Mouse (Mus musculus): ENCODE data around the gene B430306N03Rik. TPM values are rescaled to one million over a fixed set of nuclear protein-coding genes. Genes with fewer than 3 reads are reported as not detected.
"Not testable (repeated sequence)": the region's sequence is repeated elsewhere in the genome, so short reads cannot be mapped to it uniquely, and the experiment has no call there.

B430306N03Rik gene
- polyA plus RNA-seq, 1 experiment from 2014 or later, result 0.04 TPM

- no peaks in the 10 kb centered on the region for H3K36me3 ChIP-seq (ENCODE audit: poor library complexity, severe bottlenecking)
- H3K4me2 ChIP-seq, result no peak within 1 kb of the TSS
- H3K9ac ChIP-seq, result no peak within 1 kb of the TSS
- no peaks in the 10 kb centered on the region for H3K27me3 ChIP-seq
- H3K9me3 ChIP-seq (replicated peaks), result no peaks in the 10 kb centered on the region
- WGBS, result 84% methylated on average over 5 of the region's 5 CpGs
- no peaks in the 10 kb centered on the region for H3K4me1 ChIP-seq
- ATAC-seq, result no peak
- H3K4me3 ChIP-seq, result no peak within 1 kb of the TSS
- no peak within 1 kb of the TSS for H3K27ac ChIP-seq
These were observed 30.3 kb downstream of the B430306N03Rik start, which contains the start of gene Trem2 for GRCm38 (mm10) chr17:48346231-48346630. Gene Trem2 (plus strand): TSS chr17:48346401.

GRCm38 (mm10) chr17:48346834-48347233 is 30.9 kb downstream of the B430306N03Rik start:
- no peaks in the 10 kb centered on the region for H3K27me3 ChIP-seq
- no peak for ATAC-seq
- H3K4me3 ChIP-seq, result no peak overlapping the region
- no peaks in the 10 kb centered on the region for H3K36me3 ChIP-seq (ENCODE audit: poor library complexity, severe bottlenecking)
- no peak overlapping the region for H3K27ac ChIP-seq
- no peak overlapping the region for H3K9ac ChIP-seq
- no peaks in the 10 kb centered on the region for H3K9me3 ChIP-seq (replicated peaks)
- WGBS, result 69% methylated on average over 4 of the region's 4 CpGs
- no peak overlapping the region for H3K4me2 ChIP-seq
- no peaks in the 10 kb centered on the region for H3K4me1 ChIP-seq

- H3K9ac ChIP-seq, result no peak overlapping the region
- H3K27ac ChIP-seq, result no peak overlapping the region
- no peaks in the 10 kb centered on the region for H3K9me3 ChIP-seq (replicated peaks)
- H3K36me3 ChIP-seq (ENCODE audit: poor library complexity, severe bottlenecking), result no peaks in the 10 kb centered on the region
- no peaks in the 10 kb centered on the region for H3K4me1 ChIP-seq
- 75% methylated on average over 2 of the region's 2 CpGs for WGBS
- no peak for ATAC-seq
- H3K4me2 ChIP-seq, result no peak overlapping the region
- H3K27me3 ChIP-seq, result no peaks in the 10 kb centered on the region
- no peak overlapping the region for H3K4me3 ChIP-seq
These were observed 31.3 kb downstream of the B430306N03Rik start for GRCm38 (mm10) chr17:48347287-48347686.

- no peak overlapping the region for H3K4me2 ChIP-seq
- H3K36me3 ChIP-seq (ENCODE audit: poor library complexity, severe bottlenecking), result no peaks in the 10 kb centered on the region
- no peak overlapping the region for H3K27ac ChIP-seq
- no peak overlapping the region for H3K4me3 ChIP-seq
- H3K4me1 ChIP-seq, result no peaks in the 10 kb centered on the region
- H3K9me3 ChIP-seq (replicated peaks), result no peaks in the 10 kb centered on the region
- H3K9ac ChIP-seq, result no peak overlapping the region
- 75% methylated on average over 5 of the region's 5 CpGs for WGBS
- ATAC-seq, result no peak
- H3K27me3 ChIP-seq, result no peaks in the 10 kb centered on the region
These were observed 34.8 kb downstream of the B430306N03Rik start for GRCm38 (mm10) chr17:48350681-48351193.

GRCm38 (mm10) chr17:48352976-48353375 is 37.0 kb downstream of the B430306N03Rik start:
- H3K9me3 ChIP-seq (replicated peaks); H3K9ac ChIP-seq; H3K27me3 ChIP-seq; H3K36me3 ChIP-seq (ENCODE audit: poor library complexity, severe bottlenecking); ATAC-seq; H3K27ac ChIP-seq; H3K4me3 ChIP-seq; H3K4me2 ChIP-seq; H3K4me1 ChIP-seq: not testable (repeated sequence)
- 69% methylated on average over 7 of the region's 7 CpGs for WGBS

GRCm38 (mm10) chr17:48355822-48356221 is 39.9 kb downstream of the B430306N03Rik start:
- no peaks in the 10 kb centered on the region for H3K4me1 ChIP-seq
- ATAC-seq, result no peak
- no peaks in the 10 kb centered on the region for H3K36me3 ChIP-seq (ENCODE audit: poor library complexity, severe bottlenecking)
- no peak overlapping the region for H3K9ac ChIP-seq
- H3K27ac ChIP-seq, result no peak overlapping the region
- H3K27me3 ChIP-seq, result no peaks in the 10 kb centered on the region
- no peak overlapping the region for H3K4me2 ChIP-seq
- H3K4me3 ChIP-seq, result no peak overlapping the region
- no peaks in the 10 kb centered on the region for H3K9me3 ChIP-seq (replicated peaks)
- WGBS, result 92% methylated on average over 3 of the region's 3 CpGs

GRCm38 (mm10) chr17:48357892-48358291 is 42.0 kb downstream of the B430306N03Rik start:
- no peak overlapping the region for H3K9ac ChIP-seq
- no peak overlapping the region for H3K4me2 ChIP-seq
- H3K4me1 ChIP-seq, result peaks cover 2% of the 10 kb centered on the region; the same call in 1 of the 2 replicates
- H3K27ac ChIP-seq, result no peak overlapping the region
- ATAC-seq, result no peak
- WGBS, result 55% methylated on average over 2 of the region's 2 CpGs
- no peak overlapping the region for H3K4me3 ChIP-seq
- H3K9me3 ChIP-seq (replicated peaks), result no peaks in the 10 kb centered on the region
- no peaks in the 10 kb centered on the region for H3K36me3 ChIP-seq (ENCODE audit: poor library complexity, severe bottlenecking)
- H3K27me3 ChIP-seq, result no peaks in the 10 kb centered on the region

- H3K27me3 ChIP-seq, result no peaks in the 10 kb centered on the region
- H3K9ac ChIP-seq, result no peak within 1 kb of the TSS
- 89% methylated on average over 7 of the region's 7 CpGs for WGBS
- no peaks in the 10 kb centered on the region for H3K9me3 ChIP-seq (replicated peaks)
- no peak within 1 kb of the TSS for H3K4me2 ChIP-seq
- no peak within 1 kb of the TSS for H3K4me3 ChIP-seq
- H3K36me3 ChIP-seq (ENCODE audit: poor library complexity, severe bottlenecking), result no peaks in the 10 kb centered on the region
- H3K4me1 ChIP-seq, result peaks cover 10% of the 10 kb centered on the region; the same call in 1 of the 2 replicates
- no peak for ATAC-seq
- no peak within 1 kb of the TSS for H3K27ac ChIP-seq
These were observed 43.7 kb downstream of the B430306N03Rik start, which contains the start of gene Treml1 for GRCm38 (mm10) chr17:48359616-48360015. Gene Treml1 (plus strand): TSS chr17:48359916.

- 90% methylated on average over 4 of the region's 4 CpGs for WGBS
- peaks cover 10% of the 10 kb centered on the region; the same call in 1 of the 2 replicates for H3K4me1 ChIP-seq
These were observed 44.5 kb downstream of the B430306N03Rik start for GRCm38 (mm10) chr17:48360462-48360861.

GRCm38 (mm10) chr17:48362346-48362745 is 46.4 kb downstream of the B430306N03Rik start:
- no peak overlapping the region for H3K27ac ChIP-seq
- 77% methylated on average over 3 of the region's 3 CpGs for WGBS
- no peaks in the 10 kb centered on the region for H3K9me3 ChIP-seq (replicated peaks)
- H3K4me3 ChIP-seq, result no peak overlapping the region
- H3K4me2 ChIP-seq, result no peak overlapping the region
- no peak overlapping the region for H3K9ac ChIP-seq
- H3K36me3 ChIP-seq (ENCODE audit: poor library complexity, severe bottlenecking), result no peaks in the 10 kb centered on the region
- H3K4me1 ChIP-seq, result peaks cover 10% of the 10 kb centered on the region; the same call in 1 of the 2 replicates
- no peaks in the 10 kb centered on the region for H3K27me3 ChIP-seq
- ATAC-seq, result no peak

More at GRCm38 (mm10) chr17:48360462-48360861, 44.5 kb downstream of the B430306N03Rik start:
- Histone ChIP-seq H3K9me3 (replicated peaks) (no peaks in the 10 kb centered on the region), H3K4me3 (no peak overlapping the region), H3K27ac (no peak overlapping the region), H3K27me3 (no peaks in the 10 kb centered on the region), H3K9ac (no peak overlapping the region), H3K4me2 (no peak overlapping the region), H3K36me3 (ENCODE audit: poor library complexity, severe bottlenecking) (no peaks in the 10 kb centered on the region)
- no peak for ATAC-seq

GRCm38 (mm10) chr17:48362966-48363365 is 47.0 kb downstream of the B430306N03Rik start:
- H3K27ac ChIP-seq, result no peak overlapping the region
- no peaks in the 10 kb centered on the region for H3K27me3 ChIP-seq
- peak; percentile 51; the same call in 1 of the 2 replicates for ATAC-seq
- WGBS, result 87% methylated on average over 8 of the region's 8 CpGs
- no peak overlapping the region for H3K4me3 ChIP-seq
- H3K9me3 ChIP-seq (replicated peaks), result no peaks in the 10 kb centered on the region
- H3K4me2 ChIP-seq, result no peak overlapping the region
- H3K4me1 ChIP-seq, result peaks cover 10% of the 10 kb centered on the region; the same call in 1 of the 2 replicates
- no peaks in the 10 kb centered on the region for H3K36me3 ChIP-seq (ENCODE audit: poor library complexity, severe bottlenecking)
- H3K9ac ChIP-seq, result no peak overlapping the region

GRCm38 (mm10) chr17:48363421-48363965 is 47.6 kb downstream of the B430306N03Rik start:
- Histone ChIP-seq H3K9ac (no peak overlapping the region), H3K36me3 (ENCODE audit: poor library complexity, severe bottlenecking) (no peaks in the 10 kb centered on the region), H3K27ac (no peak overlapping the region), H3K9me3 (replicated peaks) (no peaks in the 10 kb centered on the region), H3K4me1 (peaks cover 10% of the 10 kb centered on the region; the same call in 1 of the 2 replicates), H3K4me3 (no peak overlapping the region), H3K27me3 (no peaks in the 10 kb centered on the region), H3K4me2 (no peak overlapping the region)
- ATAC-seq, result no peak
- WGBS, result 85% methylated on average over 6 of the region's 6 CpGs
